Mouse (Mus musculus): ENCODE data around the gene Itpr1.

Gene Itpr1

DNA sequence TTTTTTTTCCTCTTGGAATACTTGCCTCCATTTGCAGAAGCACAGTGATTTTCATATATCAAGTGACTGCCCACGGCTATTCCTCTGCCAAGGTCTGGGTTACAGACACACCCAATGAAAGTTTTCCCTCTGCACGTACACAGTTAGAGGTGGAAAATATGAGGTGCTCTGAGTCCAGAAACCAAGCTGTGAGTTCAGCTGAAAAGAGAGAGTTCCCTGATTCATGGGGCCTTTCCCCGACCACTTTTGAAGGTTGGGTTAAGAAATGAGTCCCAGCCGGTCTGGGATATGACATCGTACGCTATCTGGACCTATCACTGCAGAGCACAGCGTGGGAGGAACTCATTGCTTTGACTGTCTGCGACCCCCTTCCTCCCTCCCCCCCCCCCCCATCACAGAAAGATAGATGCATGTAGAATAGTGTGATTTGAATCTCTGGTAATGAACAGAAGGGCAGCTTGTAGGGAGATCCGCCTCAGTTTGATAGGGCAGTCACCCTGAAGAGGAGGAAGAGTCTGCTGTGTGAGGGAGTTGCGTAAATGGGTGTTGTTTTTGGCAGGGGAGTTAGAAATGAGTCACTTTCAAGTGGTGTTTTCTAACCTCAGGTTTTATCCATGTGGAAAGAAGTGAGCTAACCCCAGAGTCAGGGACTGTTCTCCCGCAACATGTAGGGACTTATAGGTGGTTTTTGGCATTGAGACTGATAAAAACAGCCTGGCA lies 235.3 kb downstream of the Itpr1 start:
- DNase-seq: peak; percentile 59

DNA sequence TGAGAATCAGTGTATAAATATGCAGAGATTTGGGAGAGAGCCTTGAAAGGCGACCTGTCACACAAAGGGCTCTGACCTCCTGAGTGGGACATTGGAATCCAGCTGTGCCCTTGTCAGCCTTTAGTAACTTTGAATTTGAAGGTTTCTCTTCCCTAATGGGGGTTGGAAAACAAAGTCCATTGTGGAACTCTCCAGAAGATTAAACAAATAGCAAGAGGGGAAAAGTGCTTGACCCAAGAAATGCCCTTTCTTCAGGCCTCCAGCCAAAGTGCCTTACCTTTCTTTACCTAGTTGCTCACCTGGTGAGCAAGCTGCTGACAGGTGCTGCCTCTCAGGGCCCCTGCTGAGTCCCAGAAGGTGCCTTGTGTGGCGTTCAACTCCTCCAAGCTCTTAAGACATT lies 236.0 kb downstream of the Itpr1 start:
- DNase-seq: peak; percentile 57

DNA sequence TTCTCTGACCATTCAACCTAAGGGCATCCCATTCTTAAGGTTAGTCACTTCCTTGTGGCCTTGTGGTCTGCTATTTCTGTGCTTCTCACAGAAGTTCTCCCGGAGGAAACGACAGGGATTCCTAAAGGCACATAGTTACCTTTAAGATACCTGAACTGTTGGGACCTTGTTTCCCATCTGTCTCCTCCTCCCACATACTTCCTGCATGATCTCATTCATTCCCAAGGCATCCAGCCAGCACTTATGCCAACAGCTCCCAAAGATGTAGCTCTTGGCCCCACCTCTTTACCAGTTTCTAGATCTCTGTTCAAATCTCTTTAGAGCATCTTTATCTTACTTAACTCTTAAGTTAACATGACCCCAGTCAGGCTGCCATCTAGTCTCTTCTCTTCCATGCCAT lies 238.6 kb downstream of the Itpr1 start:
- peak; percentile 45 for DNase-seq

DNA sequence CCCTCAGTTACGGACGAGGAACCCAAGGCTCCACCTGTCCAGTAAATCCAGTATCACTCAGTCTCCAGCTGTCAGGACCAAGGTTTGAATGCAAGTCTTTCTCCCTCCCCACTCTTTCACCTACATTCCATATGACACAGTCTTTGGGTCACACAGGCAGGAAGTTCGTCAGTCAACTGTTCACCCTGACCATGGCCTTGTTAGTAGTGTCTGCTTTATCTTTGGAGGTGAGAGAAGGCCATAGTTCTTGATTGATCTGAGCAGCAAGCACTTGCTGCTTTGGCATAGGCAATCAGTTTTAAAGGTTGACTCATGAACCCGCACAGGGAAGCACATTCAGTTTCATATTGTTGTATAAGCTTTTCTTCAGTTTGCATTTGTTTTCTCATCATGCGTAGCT lies 240.7 kb downstream of the Itpr1 start:
- DNase-seq: no peak

DNA sequence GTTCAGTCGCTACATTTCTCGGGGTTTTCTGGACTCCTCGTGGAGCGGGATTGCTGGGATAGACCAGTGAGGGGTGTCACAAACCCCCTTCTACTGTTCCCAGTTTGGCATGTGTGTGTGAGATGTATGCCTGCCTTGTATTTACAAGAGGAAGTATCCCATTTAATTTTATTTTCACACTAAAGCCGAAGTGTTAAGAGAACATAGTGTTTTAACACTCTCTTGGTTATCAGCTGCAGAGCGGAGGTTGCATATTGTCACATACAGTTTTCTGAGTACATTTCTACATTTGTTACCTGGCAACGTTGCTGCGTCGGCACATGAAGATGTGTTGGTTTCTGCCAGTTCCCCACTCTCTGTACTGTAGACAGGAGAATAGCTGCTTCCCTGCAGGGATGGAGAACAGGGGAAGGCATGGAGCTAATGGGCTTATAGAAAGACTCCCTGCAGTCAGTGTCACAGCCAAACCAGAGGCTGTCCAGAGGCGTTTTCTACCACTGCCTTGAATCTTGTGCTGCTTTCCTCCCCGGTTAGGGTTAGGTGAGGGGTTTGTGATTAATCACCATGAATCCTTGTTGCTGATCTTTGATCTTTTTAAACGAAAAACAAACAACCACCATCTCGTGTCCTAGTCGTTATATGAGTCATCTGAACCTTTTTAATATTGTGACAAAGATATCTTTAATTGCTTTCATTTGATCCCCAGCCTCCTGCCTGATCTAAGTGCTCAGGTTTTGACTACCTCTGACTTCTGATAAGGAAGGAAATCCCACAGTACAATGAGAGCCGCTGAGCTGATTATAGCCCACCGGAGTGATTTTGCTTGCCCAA lies 241.4 kb downstream of the Itpr1 start:
- no peak for DNase-seq

DNA sequence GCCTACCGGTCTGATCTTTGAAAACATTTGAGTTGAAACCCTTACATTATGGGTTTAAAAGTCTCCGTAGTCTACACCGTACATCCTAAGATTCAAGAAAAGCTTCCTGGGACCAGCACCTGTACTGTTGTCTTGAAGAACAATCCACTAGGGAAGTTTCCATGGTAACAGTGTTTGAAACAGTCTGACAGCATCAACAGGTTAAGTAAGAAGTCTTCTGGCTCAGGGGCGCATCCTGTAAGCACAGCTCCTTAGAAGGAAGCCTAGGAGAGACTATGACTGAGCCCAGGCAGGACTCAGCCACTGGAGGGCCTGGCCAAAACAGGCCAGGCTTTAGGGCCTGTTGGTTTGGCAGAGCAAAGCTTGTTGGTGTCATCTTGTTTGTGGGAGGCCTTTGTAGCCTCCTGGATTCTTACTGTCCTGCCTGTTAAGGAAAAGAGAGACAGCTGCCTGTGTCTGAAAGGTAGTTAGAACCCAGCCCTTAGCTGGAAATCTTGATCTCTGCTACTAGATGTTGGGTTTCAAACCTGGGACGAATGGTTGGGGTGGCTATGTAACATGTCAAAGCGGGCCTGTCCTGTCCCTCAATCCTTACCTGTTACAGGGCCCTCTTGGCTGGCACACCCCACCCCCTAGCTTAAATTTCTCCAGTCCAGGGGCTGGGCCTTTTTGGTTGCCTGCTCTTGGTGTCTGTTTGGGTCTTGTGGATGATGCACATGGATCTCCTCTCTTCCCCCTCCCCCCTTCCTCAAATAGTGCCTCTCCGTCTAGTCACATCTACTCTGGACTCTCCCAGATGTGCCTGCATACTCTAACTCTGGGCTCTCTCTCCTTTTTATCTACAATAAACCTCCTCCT lies 242.3 kb downstream of the Itpr1 start:
- DNase-seq: no peak

DNA sequence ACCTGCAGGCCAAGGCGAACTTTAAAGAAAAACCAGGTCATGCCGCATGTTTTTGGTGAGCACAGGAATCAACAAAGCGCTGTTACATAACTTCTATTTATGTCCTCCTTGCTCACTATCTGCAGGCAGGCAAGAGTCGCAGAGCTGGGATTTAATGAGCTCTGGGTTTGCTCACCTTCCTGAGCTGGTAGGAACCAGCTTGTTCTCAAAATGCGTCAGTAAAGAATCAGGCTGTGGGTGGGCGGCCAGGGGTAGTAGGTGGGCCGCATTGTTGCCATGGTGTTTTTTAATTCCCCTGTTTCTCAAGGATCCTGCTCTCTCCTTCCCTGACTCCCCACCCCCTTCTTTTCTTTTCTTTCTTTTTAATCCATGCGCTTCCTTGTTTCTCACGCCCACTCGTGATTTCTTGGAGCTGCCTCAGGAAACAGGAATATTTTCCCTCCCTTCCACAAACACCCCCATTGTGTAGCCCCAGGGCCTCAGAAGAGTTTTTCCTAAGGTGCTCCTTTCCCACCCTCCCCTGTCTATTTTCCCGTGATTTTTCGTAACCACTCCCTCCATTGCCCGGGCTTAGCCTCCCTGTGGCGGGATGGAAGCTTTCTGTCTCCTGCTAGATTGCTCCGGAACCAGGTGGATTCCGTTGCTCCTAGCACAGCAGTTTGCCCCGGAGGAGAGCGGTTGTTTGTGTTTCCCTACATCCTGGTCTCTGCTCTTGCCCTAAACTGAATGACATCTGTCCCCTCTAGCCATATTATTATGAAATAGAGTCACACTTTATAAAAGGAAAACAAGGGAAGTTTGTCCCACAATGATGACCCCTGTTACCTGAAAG lies 243.6 kb downstream of the Itpr1 start:
- DNase-seq: peak; percentile 31

DNA sequence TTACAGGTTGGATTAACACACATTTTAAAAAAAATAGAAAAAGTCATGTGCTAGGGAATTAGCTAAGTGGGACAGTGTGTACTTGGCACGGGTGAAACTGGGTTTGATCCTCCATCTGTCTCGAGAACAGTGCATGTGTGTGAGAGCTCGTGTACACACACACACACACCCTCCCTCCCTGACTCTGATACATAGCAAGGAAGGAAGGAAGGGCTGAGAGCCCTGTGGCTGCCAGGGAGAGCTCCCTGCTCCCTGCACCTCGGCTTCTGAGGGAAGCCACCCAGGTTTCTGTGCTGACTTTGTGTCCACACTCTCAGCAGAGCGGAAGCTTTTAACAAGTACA lies 244.1 kb downstream of the Itpr1 start:
- DNase-seq: peak; percentile 35

DNA sequence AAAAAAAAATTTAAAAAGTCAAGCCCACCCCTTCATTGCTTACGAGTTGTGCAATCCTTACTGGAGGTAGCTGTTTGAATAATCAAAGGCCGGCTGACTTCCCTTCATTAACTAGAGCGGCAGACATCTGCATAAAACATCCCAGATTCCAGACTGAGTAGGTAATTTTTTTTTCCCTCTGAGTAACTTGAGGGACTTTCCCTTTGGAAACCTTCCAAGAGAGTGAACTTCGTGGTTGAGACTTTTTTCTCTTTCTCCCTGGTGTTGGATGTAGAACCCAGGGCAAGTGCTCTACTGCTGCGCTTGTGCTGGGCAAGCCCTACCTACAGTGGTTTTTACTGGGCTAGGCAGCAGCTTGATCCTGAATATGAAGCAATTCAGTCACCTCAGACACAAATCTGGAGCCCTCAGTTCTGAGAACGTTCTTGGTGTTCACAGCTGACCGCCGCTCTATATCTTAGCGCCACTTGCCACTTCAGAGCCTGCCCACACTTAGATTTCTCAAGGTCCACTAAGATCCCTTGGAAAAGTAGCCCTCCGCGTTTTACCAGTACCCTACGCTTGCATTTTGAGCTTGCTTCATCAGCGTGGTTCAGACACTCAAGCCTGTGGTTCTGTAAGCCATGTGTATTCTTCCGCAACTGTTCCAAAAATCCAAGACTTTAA lies 244.8 kb downstream of the Itpr1 start:
- peak; percentile 42 for DNase-seq

DNA sequence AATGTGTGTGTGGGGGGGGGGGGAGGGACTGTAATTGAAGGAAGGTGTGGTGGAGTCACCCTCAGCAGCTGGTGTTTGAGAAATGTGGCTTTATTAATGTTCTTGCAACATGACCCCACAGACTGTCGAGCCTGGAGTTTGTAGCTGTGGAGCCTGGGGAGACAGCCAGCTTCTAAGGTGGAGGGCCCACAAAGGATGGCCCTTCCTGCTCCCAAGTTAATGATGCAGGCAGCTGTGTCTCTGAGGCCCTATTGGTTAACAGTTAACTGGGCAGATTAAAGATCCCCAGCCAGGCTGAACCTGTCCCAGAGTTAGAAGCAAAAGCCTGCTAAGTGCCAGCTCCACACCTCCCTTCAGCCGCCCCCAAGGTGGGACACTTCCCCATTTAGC lies 245.3 kb downstream of the Itpr1 start:
- no peak for DNase-seq

DNA sequence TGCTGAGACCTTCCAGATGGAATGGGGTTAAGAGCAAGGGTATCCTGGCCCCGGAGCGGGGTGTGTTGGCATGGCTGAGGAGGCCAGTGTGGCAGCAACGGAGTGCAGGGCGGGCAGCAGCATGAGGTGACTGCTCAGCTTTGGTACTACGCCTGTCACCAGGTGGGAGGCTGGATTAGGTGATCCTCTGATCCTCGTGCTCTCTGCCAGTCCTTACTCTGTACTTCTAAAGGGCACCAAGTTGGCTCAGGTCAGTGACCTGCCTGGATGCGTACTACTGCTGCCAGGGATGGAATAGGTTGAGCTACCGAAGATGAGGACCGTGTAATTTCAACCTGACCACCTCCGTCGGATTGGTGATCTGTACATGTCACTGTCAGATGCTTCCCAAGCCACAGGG lies 245.9 kb downstream of the Itpr1 start:
- no peak for DNase-seq

DNA sequence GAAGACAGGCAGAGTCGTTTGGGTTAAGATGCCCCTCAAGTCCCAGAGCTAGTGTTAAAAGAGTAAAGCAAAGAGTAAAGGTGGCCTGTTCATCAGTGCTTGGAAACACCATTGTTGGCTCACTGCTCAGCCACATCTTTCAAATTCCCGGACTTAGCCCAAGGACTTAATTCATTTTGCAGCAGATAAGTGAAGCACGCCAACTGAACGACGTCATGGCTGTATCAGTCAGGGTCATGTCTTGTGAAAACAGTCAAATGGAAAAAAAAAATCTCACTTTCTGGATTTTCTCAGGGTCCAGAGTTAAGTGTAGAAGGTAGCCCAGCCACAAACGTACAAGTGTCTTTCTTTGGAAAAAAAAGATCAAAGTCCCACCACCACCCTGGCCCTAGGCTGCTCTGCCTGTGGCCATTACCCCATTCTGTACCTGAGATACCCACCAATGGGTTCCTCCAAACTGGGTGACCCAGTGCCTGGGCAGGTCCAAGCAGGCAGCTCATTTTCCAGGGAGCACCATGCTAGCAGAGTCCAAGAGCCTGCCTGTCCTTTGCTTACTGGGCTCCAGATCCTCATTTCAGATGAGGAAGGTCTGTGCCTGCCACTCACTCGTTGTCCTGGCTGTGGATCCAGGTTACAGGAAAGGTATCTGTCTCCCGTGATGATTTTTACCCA lies 251.5 kb downstream of the Itpr1 start:
- no peak for DNase-seq

DNA sequence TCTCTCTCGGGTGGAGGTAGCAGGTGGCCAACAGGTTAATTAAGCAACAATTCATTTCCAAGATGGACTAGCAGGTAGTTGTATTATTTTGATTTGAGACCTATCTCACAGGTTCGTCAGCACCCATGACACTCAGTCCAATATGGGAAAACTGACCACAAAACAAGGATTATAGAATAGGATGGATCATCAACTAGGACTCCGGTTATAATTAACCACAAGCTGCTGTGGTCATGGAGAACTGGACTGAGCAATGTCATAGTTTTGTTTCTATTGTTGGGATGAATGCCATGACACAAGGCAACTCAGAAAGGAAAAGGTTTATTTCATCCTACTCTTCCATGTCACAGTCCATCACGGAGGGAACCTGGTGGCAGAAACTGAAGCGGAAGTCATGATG lies 252.3 kb downstream of the Itpr1 start:
- no peak for DNase-seq

DNA sequence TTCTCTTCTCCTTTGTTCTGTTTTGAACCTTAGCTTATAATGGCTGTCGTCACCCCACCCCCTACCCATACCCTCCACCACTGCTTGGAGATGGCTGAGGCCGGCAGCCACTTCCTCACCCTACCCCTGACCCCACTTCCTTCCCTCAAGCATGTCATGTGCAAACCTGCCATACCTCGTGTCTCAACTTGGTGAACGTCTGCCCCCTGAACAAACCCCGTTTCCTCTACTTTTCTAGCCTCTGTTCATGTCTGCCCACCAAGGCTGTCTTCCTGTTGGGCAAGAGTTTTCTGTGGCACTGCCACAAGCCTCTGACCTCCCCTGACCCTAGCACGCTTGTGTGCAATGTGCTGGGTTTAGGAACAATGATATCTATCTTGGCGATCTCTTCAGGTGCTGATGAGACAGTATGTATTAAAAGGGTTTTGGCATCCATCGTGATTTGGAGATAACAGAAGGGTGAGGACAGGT lies 253.2 kb downstream of the Itpr1 start:
- DNase-seq: peak; percentile 35

DNA sequence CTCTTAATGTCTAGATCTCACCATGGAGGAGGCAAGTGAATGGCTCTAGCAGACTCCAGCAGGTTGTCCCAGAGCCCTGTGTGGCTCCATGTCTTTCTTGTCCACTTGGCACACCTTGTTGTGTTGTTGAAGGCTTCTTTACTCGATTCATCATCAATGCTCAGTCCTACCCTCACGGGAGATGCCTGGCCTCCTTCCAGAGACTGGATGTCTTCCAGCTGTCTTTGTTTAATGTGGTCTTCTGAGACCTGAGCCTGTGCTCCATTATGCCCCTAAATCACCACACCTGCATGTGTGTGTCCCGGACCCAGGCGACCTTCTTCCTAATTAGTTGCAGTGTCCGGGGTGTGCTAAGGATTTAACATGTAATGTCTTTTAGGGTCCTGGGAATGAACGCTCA lies 254.7 kb downstream of the Itpr1 start:
- no peak for DNase-seq

DNA sequence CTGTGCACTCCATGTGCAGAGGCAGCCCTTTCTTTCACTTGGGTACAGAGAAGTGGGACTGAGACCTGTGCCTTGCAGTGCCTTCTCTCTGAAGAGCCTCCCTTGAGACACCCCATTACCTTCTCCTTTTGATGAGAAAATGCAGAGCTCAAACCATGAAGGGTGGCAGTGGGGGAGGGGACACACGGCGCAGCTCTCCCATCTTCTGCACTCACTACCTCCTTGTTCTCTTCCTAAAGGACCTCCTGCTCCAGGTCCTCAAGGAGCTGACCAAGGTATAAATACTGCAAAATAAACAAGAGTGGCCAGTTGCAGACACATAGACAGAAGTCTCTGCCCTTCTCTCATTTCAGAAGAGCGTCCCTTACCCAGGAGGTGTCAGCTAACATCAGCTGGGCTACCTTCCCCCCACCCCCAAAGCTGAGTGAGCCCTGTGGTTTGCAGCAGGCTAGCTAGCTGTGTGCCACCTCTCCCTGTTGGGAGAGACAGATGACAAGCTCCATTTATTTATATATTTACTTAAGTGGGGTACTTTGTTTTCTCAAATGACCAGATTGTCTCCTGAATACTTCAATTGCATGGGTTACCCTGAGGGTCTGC lies 255.4 kb downstream of the Itpr1 start:
- DNase-seq: no peak

DNA sequence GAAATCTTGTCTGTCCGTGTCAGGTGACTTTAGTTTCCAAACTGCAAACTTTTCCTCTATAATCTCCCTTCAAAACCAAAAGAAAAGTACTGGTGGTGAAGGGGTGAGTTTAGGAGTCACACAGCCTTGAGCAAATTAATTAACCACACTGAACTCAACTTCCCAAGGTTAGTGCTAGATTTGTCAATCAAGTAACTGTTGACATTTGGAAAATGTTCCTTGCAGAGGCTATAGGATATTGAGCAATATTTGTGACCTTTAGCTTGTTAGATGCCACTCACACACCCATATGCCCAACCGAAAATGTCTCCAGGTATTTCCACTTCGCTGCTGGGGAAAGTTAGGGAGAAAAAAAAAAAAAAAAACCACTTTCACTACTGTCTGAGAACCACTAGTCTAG lies 259.0 kb downstream of the Itpr1 start:
- no peak for DNase-seq

DNA sequence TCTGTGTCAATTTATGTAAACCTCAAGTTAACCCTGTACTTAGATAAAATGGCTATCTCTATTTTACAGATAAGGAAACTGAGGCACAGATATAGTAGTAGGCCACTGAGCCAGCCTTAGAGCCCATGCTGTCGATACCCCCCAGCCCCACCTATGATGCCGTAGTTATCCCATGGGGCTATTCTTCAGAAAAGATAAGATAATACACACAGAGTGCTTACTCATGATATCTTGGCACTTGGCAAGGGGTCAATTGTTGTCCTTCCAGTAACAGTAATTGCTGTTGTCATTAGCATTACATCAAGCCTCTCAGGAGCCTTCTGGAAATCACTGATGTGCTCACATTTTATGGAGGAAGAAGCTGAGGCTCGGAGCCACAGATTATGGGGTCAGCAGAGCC lies 259.9 kb downstream of the Itpr1 start:
- DNase-seq: no peak

DNA sequence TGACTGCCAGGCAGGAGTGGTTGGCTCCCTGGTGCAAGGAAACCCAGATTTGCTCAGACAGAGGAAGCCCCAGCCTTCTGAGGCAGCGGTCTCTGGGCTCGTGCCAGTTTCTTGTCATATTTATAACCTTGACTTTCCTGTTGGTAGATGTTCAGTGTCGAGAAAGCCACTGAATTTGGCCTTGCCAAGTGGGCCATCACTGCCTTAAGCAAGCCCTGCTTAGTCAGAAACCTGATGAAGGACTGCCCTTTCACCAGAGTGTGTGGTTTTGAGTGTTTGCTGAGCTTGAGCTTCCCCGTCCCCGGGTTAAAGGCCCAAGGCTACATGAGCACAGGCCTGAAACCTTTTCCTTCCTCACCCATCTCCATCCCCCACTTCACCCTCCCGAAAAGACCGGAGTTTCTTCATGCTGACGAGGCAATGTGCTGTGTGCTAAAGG lies 263.9 kb downstream of the Itpr1 start:
- DNase-seq: peak; percentile 59

DNA sequence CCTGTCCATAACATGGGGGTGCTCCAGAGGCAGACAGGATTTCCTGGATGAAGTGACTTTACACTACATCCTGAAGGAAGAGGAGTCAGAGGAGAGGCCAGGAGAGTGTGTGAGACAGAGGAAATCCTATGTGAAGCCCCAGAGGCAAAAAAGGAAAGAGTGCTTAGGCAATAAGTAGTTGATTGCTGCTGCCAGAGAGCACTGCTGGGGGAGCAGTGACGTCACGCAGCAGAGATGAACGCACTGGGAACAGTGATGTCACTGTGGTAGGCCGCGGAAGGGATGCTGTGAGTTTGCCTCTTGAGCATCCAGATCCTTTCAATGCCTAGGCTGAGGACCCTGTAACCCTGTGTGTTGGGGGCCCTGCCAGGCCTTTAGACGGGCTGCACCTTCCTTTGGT lies 264.7 kb downstream of the Itpr1 start:
- no peak for DNase-seq

DNA sequence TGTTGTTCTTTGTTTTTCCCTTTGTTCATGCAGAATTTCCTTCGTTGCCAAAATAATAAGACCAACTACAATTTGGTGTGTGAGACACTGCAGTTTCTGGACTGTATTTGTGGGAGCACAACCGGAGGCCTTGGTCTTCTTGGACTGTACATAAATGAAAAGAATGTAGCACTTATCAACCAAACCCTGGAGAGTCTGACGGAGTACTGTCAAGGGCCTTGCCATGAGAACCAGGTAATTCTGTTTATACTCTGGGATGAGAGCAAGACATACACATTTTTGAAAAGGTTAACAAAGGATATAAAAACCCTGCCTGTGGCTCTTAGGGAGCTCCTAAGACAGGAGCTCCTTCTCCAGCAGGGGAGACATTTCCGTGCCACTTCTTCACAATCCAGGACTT lies 268.3 kb downstream of the Itpr1 start:
- DNase-seq: no peak
